Mouse (Mus musculus) gastrocnemius, postnatal 10 days (tissue): ENCODE data around the gene Hdac1. TPM values are rescaled to one million over a fixed set of nuclear protein-coding genes. Genes with fewer than 3 reads are reported as not detected.

Source experiments
- DNase-seq: peaks from one replicate; pipeline ENCODE4 v3.0.0; 2021; ENCODE audit warnings: mixed read lengths
- total RNA-seq, 2 experiments: library from RNA; stranded (reverse); gene quantifications; 2 replicates each; pipeline ENCODE4 v1.2.3; 2021

The Hdac1 gene
- total RNA-seq, 2 experiments from 2014 or later = 23.9 to 29.8 TPM

DNA sequence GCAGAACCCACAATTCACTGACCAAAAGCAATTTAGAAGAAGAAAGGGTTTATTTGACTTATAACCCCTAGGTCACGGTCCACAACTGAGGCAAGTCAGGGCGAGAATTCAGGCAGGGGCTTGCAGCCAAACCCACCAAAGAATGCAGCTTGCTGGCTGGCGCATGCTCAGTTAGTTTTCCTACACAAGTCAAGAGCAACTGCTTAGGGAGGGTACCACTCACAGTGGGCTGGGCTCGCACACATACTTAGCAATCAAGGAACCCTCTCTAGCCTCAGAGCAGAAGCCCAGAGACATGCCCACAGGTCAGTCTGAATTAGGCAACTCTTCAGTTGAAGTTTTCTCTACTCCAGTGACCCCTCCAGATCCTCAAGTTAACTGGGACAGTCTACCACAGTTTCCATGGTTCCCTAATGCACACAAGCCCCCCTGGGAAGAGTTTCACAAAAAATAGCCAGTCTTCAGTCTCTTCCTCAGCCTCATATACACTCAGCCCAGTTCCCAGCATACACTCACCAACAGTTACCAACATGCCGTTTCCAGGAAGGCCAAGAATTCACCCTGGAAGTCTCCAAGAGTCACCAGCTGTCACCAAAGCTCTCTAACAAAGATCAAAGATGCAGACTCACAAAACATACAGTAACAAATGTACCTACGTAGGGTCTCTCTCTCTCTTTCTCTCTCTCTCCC lies 31.6 kb downstream of the Hdac1 start:
- DNase-seq = no peak

DNA sequence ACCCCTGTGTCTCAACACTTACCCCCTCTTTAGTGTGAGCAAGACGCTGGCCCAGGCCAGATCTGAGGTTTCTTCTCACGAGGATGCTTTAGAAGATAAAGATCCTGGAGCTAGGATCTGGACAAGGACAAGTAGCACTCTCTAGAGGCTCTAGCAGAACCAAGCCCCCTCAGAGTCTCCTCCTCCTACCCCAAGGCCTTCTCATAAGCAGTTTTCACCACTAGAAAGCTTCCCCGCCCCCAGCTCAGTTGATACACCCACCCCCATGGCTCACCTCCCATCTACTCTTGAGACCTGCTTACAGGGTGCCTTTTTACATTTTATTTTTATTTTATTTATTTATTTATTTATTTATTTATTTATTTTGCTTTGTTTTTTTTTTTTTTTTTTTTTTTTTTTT lies 32.9 kb downstream of the Hdac1 start:
- no peak for DNase-seq

DNA sequence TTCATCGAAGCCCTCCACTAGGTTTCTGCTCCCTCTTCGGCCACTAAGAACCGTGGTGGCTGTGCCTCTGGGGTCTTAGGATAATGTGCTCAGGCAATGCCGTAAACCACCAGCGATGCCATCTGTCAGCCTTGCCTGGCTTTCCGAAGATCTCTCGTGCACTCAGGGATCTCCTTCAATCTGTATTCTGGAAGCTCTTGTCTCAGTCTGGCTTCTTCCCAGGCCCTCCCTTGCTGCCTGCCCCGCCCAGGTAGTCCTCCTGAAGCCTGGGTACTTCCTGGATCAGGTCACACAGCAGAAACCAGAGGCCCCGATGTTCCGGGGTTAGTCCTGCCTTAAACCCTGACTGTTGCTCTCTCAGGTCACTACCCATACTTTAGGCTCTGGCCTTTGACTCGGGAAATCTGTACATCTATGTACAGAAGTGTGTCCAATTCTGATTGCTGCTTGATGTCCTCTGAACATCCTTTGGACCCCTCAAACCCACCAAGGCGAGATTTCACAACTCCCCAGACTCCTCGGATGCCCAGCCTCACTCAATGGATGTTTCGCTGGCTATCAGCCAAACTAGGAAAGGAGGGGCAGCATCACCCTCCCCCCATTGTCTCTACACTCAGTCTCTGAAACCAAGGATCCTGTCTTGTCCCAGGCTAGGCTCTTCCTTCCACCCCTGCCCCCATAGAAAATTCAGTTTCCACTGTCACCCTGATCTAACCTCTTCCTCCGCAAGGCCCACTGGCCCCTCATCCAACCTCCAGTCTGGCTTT lies 33.5 kb downstream of the Hdac1 start:
- no peak for DNase-seq

DNA sequence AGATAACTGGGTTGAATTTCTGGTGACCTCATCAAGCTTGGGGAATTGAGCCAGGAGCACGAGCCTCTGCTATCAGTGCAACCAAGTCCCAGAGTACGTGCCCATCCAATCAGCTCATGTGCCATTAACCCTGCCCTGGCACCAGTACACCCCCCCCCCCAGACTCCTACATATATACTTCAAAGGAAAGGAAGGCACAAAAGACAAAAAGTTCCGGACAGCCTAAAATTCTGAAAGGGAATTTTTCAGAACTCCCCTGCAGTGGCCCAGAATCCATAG lies 34.3 kb downstream of the Hdac1 start:
- no peak for DNase-seq

DNA sequence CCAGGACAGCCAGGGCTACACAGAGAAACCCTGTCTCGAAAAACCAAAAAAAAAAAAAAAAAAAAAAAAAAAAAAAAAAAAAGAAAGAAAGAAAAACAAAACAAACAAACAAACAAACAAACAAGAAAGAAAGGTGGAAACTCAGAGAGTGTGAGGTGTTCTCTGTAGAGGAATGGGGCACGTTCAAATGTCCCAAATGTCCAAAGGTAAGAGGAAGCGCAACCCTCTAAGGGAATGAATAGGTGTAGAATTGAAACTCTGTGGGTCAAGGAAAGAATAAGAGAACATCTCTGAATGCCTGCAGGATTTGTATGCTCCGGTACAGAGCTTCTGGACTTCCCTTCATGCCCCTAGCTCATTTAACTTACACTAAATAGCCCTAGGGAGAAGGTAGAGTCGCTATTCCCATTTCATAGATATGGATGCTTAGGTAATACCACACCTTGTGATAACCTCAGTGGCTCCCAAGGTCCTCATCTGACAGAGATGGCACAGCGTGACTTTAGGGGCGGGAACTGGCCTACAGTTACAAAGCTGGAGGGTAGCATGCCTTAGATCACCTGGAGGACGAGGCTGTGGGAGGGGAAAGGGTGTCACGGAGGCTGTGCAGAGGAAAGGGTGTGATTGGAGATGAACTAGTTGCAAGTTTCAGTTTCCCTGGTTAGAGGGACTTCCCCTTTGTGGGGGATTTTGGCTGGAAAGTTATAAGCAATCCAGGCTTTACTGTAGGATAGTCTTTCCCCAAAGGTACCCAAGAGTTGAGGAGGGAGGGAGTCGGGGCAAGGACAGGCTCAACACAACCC lies 34.9 kb downstream of the Hdac1 start:
- no peak for DNase-seq

DNA sequence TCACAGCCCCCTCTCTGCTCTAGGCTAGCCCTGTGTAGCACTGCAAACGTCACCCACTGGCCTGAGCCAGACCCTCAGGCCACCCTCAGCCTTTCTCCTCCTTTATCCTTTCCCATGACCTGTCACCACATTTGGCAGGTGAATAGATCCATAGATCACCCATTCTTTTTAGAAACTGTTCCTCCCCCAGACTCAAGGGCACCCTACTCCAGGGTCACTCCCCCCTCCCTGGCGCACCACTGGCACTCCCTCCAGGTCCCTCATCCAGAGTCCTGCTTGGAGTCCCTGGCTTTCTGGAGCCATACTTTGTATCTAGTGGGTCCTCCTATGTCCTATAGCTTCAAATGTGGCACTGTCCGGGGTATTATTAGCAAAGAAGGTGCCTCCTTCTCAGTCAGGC lies 37.0 kb downstream of the Hdac1 start:
- DNase-seq = no peak

DNA sequence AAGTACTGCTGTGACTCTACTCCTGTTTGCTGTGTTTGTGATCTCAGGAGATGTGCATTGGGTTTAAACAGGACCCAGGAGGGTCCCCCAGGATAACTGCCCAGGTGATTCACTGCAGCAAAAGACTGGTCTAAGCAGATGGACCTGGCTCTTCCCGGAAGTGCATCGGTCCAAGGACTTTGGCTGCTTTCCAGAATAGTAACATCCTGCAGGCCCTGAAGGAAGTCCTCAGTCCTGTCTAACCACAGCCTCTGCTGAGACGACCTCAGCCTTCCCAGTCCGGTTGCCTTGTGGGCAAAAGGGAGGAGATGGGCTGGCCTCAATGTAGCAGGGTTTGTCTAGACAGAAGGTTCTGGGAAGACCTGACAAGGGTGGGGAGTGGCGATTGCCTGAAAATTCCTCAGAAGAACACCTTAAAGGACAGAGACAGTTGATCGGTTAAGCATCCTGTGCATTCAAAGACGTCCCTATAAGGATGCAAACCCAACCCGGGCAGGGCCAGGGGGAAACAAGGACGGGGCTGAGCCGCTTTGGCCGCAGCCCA lies 39.5 kb downstream of the Hdac1 start:
- DNase-seq = no peak

DNA sequence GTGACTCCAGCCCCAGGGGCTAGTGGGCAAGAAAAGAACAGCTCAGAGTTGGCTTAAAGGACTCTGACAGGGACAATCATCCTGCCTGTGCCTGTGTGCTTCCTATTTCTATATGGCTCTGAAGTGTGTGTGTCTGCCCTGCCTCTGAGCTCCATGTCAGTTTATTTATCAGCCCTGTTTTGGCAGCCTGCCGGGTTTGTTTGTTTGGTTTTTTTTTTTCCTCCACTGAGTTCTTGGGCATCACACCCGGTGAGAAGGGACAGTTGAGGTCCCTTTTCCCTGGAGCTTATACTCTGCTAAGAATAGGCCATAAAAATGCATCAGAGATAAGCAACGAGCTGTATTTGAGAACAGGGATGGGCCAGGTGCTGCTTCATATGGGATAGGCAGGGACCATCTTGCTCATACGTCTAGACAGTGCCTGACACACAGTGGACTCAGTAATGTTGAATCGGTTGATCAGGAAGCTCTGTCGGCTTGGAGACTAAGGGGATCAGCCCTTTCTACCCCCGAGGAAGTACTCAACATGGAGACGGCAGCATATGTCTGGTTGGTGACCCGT lies 40.1 kb downstream of the Hdac1 start:
- no peak for DNase-seq

DNA sequence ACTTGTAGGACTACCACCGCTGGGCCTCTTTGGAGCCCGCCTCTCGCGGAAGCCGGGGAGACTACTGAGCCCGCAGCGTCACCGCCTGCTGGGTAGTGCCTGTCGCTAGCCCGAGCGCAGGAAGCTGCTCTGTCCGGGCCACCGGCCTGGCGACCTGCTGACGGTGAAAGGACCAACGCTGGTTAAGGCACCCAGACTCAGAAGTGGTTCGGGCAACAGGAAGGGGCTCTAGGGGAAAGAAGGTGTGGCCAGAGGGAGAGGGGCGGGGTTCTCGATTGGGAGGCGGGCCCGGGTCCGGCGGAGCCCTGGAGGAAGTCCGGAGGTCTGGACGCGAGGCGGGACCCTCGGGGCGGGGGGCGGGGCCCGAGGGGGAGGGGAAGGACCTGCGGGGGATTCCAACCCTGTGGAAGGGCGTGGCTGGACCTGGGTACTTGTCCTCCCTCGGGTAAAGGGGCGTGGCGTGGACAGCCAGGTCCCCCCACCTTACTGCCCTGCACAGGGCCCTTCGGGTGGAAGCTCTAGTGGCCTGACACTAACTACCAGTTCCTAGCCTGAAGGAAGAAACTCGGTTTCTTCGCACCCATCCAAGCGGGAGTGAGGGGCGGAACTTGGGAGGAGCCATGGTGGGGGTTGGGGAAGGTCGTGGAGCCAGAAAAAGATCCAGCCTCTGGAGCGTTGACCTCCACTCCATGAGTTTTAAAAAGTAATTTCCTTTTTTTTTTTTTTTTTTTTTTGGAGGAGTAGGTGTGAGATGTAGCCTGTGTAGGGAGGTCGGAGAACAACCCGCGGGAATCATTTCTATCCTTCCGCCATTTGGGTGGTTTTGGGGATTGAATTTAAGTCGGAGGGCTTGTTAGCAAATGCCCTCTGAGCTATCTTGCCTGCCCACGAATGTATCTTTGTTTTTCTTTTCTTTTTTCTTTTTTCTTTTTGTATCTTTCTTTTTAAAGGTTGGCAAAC lies 41.6 kb downstream of the Hdac1 start:
- peak; percentile 84 for DNase-seq

DNA sequence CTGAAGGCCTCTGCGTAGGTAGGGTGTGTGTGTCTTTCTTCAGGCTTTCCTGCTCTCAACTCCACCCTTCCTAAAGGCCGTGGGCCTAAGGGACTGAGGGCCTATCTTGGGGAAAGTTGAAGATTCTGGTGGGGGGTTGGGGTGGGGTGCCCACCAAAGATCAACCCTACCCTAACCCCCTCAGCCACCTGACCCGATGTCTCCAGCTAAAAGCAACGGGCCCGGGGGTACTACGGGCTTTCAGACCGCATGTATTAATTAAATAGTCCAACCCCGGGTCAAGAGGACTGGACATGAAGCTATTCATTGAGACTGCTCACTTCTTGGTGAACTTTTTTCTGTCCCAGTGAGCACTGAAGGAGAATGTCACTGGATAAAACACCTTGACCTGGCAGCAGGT lies 42.5 kb downstream of the Hdac1 start:
- no peak for DNase-seq

DNA sequence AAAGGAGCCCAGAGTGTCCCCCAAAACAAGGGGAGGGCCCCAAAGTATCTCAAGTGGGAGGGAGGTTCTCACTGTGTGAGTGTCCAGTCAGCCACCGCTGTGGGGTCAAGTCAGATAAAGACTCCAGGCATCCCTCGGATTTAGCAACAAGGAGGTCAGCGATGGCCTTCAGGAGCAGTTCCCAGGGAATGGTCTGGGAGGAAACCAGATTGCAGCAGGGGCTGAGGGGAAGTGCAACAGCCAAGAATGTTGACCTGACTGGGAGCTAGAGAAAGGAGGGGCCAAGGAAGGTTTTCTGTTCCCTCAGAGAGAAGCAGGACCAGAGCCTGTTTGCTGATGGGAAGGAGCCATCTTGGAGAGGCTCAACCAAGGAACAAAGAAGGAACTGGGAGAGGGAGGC lies 43.6 kb downstream of the Hdac1 start:
- DNase-seq = no peak

DNA sequence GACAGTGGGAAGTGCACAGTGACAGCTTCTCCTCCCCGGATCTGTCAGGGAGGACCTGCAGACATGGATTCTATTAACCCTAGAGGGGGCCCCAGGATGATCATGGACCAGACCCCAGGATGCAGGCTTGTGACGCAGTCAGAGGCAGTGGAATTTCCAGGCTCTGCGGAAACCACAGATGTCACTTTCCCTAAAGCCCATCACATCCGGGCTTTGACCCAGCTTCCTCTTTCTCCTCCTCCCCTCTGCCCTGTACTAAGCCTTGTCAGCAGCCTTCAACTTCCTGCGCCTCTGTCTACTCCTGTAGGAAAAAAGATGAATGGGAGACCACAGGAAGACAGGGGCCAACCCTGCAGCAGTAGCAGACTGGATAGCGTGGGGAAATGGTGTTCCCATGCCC lies 45.9 kb downstream of the Hdac1 start:
- no peak for DNase-seq

DNA sequence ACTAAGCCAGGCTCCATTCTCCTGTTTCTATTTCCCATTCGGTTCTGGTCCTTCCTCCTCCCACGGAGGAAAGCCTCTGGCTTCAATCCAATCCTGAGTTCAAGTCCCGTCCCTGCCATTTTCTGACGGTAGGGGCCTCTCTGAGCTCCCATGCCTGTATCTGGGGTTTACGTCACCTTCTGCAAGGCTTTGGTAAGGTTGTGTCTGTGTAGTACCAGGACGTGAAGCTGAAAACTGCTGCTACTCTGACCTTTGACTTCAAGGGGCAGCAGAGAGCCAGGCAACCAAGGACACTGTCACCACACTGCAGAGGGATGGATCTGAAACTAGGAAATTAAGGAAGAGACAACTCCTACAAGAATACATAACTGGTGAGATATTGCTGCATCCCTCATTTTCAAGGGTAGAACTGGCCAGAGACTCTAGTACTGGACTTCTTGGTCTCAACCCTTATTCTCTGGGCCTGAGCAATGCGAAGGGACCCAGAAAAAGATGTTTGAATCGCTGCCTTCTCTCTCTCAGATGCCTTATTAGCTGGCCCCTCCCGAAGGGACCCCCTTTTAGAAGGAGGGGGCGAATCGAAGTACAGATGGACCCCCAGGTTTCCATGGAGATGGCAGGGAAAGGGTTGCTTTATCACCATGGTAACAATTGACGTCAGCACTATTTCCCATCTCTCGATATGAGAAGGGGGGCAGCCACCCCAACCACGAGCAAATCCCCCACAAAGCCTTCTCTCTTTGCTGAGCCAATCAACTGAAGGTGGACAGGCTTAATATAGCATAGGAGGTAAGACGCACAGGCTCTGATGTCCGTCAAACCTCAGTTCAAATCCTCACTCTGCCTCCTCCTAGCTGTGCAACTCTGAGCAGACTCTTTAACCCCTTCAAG lies 46.6 kb downstream of the Hdac1 start:
- no peak for DNase-seq

DNA sequence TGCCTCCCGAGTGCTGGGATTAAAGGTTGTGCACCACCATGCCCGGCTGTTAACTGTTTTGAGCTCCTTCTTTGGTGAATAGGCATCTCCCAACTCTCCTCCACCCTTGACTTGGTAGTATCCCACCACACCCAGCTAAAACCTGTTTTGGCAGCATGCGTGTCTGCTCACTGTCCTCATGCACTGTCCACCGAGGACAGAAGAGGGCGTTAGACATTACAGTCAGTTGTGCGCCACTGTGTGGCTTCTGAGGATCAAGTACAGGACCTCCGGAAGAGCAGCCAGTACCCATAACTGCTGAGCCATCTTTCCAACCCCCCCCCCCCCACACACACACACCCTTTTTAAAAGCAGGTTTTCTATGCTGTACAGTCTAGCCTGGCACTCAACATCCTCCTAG lies 47.8 kb downstream of the Hdac1 start:
- no peak for DNase-seq

DNA sequence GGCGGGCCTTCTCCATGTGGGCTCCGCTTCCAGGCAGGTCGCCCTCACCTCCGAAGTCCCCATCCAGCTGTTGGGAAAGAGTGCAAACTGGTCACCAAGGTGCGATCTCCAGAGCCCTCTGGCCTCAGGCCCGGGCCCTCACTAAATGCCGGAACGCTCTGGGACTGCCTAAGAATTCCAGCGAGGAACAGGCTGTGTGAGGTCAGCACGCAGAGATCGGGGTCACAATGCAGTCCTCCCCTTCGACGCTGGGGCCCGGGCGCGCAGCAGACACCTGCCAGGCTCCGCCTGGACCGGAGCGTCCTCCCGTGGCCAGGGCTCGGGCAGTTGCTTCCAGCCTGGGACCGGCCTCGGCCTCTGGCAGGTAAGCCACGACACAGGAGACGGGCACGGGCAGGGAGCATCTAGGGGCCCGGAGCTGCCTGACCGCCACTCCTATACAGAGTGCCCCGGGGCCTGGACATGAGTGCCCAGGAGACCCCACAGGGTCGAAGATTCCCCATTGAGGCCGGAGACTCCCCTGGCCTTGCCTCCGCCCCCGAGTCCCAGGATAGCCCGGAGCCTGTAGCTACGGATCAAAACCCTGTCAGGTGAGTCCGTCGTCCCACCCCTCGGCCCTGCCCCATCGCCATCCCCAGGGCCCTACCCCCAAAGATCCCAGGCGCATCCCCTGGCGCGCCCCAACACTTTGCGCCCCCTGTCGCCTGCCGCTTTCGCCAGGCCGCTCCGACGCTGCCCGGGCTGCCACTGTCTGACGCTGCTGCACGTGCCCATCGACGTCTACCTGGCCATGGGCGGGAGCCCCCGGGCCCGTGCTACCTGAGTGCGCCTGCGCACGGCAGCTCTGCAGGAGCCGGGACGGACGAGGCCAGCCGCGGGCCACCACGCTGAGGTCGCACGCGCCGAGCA lies 51.3 kb downstream of the Hdac1 start, which contains the start of the genes Tssk3 and Fam229a:
Gene Tssk3 (minus strand): TSS at position 51 of the 909 bp plus-strand sequence.
Gene Fam229a (plus strand): TSS at position 219 of the 909 bp plus-strand sequence.
- peak; percentile 27 for DNase-seq

DNA sequence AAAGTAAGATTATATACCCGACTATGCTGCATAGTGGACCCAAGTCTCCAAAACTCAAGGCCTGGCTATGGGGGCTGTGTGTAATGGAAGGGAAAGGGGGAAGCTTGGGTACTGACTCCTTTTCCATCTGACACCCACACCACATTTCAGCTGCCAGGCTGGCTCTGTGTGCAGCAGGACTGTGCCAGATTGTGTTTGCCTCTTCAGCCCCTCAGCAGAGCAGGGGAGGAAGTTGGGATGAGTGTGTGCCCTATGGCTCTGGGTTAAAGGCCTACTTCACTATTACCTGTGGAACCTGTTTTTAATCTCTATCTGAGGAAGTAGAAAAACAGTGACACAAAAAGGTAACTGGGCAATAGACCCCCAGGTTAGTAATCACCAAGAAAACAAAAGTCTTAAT lies 61.4 kb downstream of the Hdac1 start:
- no peak for DNase-seq

DNA sequence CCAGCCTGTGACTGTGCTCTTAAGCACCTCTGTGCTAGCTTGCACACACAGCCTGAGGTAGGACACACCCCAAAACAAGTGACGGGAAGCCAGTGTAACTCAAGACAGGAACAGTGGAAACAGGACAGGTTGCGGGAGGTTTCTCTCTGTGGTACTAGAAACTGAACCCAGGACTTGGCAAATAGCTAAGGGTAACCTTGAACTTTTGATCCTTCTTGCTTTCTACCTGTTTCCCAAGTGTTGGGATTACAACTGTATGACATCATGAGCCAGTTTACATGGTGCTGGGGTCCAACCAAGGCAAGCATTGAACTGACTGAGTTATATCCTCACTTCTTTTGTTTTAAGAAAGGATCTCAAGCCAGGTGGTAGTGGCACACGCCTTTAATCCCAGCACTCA lies 62.6 kb downstream of the Hdac1 start:
- DNase-seq = no peak

DNA sequence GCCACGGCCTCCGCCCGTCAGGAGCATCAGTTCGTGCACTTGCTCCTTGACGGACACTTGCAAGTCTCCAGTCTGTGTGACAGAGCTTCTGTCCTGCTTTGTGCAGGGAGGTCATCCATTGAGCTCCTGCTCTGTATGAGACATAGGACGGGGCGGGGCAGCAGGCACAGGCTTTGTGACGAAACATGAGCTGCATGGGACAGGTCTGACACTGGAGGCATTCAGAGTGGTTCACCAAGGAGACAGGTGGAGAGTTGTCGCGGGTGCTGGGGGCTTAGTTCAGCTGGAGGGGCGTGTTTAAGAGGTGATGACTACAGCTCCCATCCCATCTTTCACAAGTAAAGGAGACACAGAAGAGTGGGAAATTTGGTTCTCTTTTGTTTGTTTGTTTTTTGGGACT lies 66.5 kb downstream of the Hdac1 start:
- DNase-seq = no peak
